Mouse (Mus musculus): ENCODE results near the gene Myl12a.

- peak; percentile 51 for TF ChIP-seq CTCF (IDR thresholded peaks at IDR 0.05; ENCODE audit: low read depth)
- peak; percentile 90 for TF ChIP-seq EP300 (IDR thresholded peaks at IDR 0.05; ENCODE audit: low read depth)
Measured at GRCm38 (mm10) chr17:71002081-71002743, 466 bp downstream of the Myl12a start, which contains the start of gene Myom1.

All from heart, postnatal 0 days (tissue).